Mouse (Mus musculus) lung, adult 2 months (tissue): ENCODE results near the gene Grk1.

ENCODE experiments used
- CTCF ChIP-seq: fragments of 200-500 bp; IDR thresholded peaks from 2 replicates; pipeline ENCODE4 v1.5.1; 2011; ENCODE audit warnings: mild to moderate bottlenecking, low read length, control low read depth; ENCODE audit not compliant: insufficient read depth
- POLR2A ChIP-seq: fragments of 200-500 bp; IDR thresholded peaks from 2 replicates; pipeline ENCODE4 v1.6.1; 2011; ENCODE audit warnings: low read depth, mild to moderate bottlenecking, control low read depth, low read length, borderline replicate concordance; ENCODE audit errors: extremely low read depth

- TF ChIP-seq POLR2A: no peak
- TF ChIP-seq CTCF: no peak
Measured at GRCm38 (mm10) chr8:13403517-13403916, 1.4 kb upstream of the Grk1 start.
